Mouse (Mus musculus): ENCODE results near the gene Rac3. TPM values are rescaled to one million over a fixed set of nuclear protein-coding genes. Genes with fewer than 3 reads are reported as not detected.

The Rac3 gene
- polyA plus RNA-seq (2014; fragmentation: Illumina TruSeq; extraction: RNeasy Lipid Tissue Mini Kit (QIAGEN cat#74804); ENCODE audit: low read depth, low replicate concordance), result not detected

GRCm38 (mm10) chr11:120721124-120722066 lies at the start of gene Rac3:
TSS of gene Rac3 (plus strand) at chr11:120721470.

GRCm38 (mm10) chr11:120672687-120673593 lies 48.3 kb upstream of the Rac3 start, which contains the start of gene Aspscr1:
TSS of gene Aspscr1 (plus strand) at chr11:120672973.

GRCm38 (mm10) chr11:120713580-120714518 lies 7.4 kb upstream of the Rac3 start, which contains the start of the genes Cenpx and Lrrc45:
TSS of gene Cenpx (minus strand) at chr11:120713738.
TSS of gene Lrrc45 (plus strand) at chr11:120713925.

GRCm38 (mm10) chr11:120727169-120727527 lies 5.9 kb downstream of the Rac3 start, which contains the start of gene Dcxr:
TSS of gene Dcxr (minus strand) at chr11:120727281.

GRCm38 (mm10) chr11:120731858-120732680 lies 10.8 kb downstream of the Rac3 start, which contains the start of gene Cbr2:
TSS of gene Cbr2 (minus strand) at chr11:120732114.

GRCm38 (mm10) chr11:120762672-120763041 lies 41.4 kb downstream of the Rac3 start, which contains the start of gene Hmga1b:
TSS of gene Hmga1b (plus strand) at chr11:120762794.

Other genes with a start within 250 kb of the Rac3 start
- gene Mrpl12, start 236.9 kb upstream of the Rac3 start, polyA plus RNA-seq (2014; fragmentation: Illumina TruSeq; extraction: RNeasy Lipid Tissue Mini Kit (QIAGEN cat#74804); ENCODE audit: low read depth, low replicate concordance), result 8.1 TPM
- gene Slc25a10, start 229.6 kb upstream of the Rac3 start, polyA plus RNA-seq (2014; fragmentation: Illumina TruSeq; extraction: RNeasy Lipid Tissue Mini Kit (QIAGEN cat#74804); ENCODE audit: low read depth, low replicate concordance), result 5.5 TPM
- gene Gcgr, start 190.8 kb upstream of the Rac3 start, polyA plus RNA-seq (2014; fragmentation: Illumina TruSeq; extraction: RNeasy Lipid Tissue Mini Kit (QIAGEN cat#74804); ENCODE audit: low read depth, low replicate concordance), result 16.2 TPM
- 1.0 TPM for gene Mcrip1, start 171.7 kb upstream of the Rac3 start, polyA plus RNA-seq (2014; fragmentation: Illumina TruSeq; extraction: RNeasy Lipid Tissue Mini Kit (QIAGEN cat#74804); ENCODE audit: low read depth, low replicate concordance)
- gene Ppp1r27, start 170.3 kb upstream of the Rac3 start, polyA plus RNA-seq (2014; fragmentation: Illumina TruSeq; extraction: RNeasy Lipid Tissue Mini Kit (QIAGEN cat#74804); ENCODE audit: low read depth, low replicate concordance), result not detected
- gene P4hb, start 148.2 kb upstream of the Rac3 start, polyA plus RNA-seq (2014; fragmentation: Illumina TruSeq; extraction: RNeasy Lipid Tissue Mini Kit (QIAGEN cat#74804); ENCODE audit: low read depth, low replicate concordance), result 507 TPM
- 9.6 TPM for gene Arhgdia, start 139.8 kb upstream of the Rac3 start, polyA plus RNA-seq (2014; fragmentation: Illumina TruSeq; extraction: RNeasy Lipid Tissue Mini Kit (QIAGEN cat#74804); ENCODE audit: low read depth, low replicate concordance)
- gene Alyref, start 123.1 kb upstream of the Rac3 start, polyA plus RNA-seq (2014; fragmentation: Illumina TruSeq; extraction: RNeasy Lipid Tissue Mini Kit (QIAGEN cat#74804); ENCODE audit: low read depth, low replicate concordance), result 8.3 TPM
- gene Anapc11, start 123.0 kb upstream of the Rac3 start, polyA plus RNA-seq (2014; fragmentation: Illumina TruSeq; extraction: RNeasy Lipid Tissue Mini Kit (QIAGEN cat#74804); ENCODE audit: low read depth, low replicate concordance), result 5.2 TPM
- gene Npb, start 113.0 kb upstream of the Rac3 start, polyA plus RNA-seq (2014; fragmentation: Illumina TruSeq; extraction: RNeasy Lipid Tissue Mini Kit (QIAGEN cat#74804); ENCODE audit: low read depth, low replicate concordance), result not detected
- gene Pcyt2, start 103.5 kb upstream of the Rac3 start, polyA plus RNA-seq (2014; fragmentation: Illumina TruSeq; extraction: RNeasy Lipid Tissue Mini Kit (QIAGEN cat#74804); ENCODE audit: low read depth, low replicate concordance), result 110 TPM
- gene Sirt7, start 96.2 kb upstream of the Rac3 start, polyA plus RNA-seq (2014; fragmentation: Illumina TruSeq; extraction: RNeasy Lipid Tissue Mini Kit (QIAGEN cat#74804); ENCODE audit: low read depth, low replicate concordance), result 8.9 TPM
- 13.1 TPM for gene Mafg, start 87.9 kb upstream of the Rac3 start, polyA plus RNA-seq (2014; fragmentation: Illumina TruSeq; extraction: RNeasy Lipid Tissue Mini Kit (QIAGEN cat#74804); ENCODE audit: low read depth, low replicate concordance)
- gene Pycr1, start 77.7 kb upstream of the Rac3 start, polyA plus RNA-seq (2014; fragmentation: Illumina TruSeq; extraction: RNeasy Lipid Tissue Mini Kit (QIAGEN cat#74804); ENCODE audit: low read depth, low replicate concordance), result not detected
- gene Myadml2, start 73.3 kb upstream of the Rac3 start, polyA plus RNA-seq (2014; fragmentation: Illumina TruSeq; extraction: RNeasy Lipid Tissue Mini Kit (QIAGEN cat#74804); ENCODE audit: low read depth, low replicate concordance), result not detected
- gene Notum, start 60.3 kb upstream of the Rac3 start, polyA plus RNA-seq (2014; fragmentation: Illumina TruSeq; extraction: RNeasy Lipid Tissue Mini Kit (QIAGEN cat#74804); ENCODE audit: low read depth, low replicate concordance), result 1.4 TPM
- 5.6 TPM for gene Aspscr1, start 48.5 kb upstream of the Rac3 start, polyA plus RNA-seq (2014; fragmentation: Illumina TruSeq; extraction: RNeasy Lipid Tissue Mini Kit (QIAGEN cat#74804); ENCODE audit: low read depth, low replicate concordance)
- 4.1 TPM for gene Cenpx, start 7.7 kb upstream of the Rac3 start, polyA plus RNA-seq (2014; fragmentation: Illumina TruSeq; extraction: RNeasy Lipid Tissue Mini Kit (QIAGEN cat#74804); ENCODE audit: low read depth, low replicate concordance)
- 0.16 TPM for gene Lrrc45, start 7.5 kb upstream of the Rac3 start, polyA plus RNA-seq (2014; fragmentation: Illumina TruSeq; extraction: RNeasy Lipid Tissue Mini Kit (QIAGEN cat#74804); ENCODE audit: low read depth, low replicate concordance)
- 13.1 TPM for gene Dcxr, start 5.8 kb downstream of the Rac3 start, polyA plus RNA-seq (2014; fragmentation: Illumina TruSeq; extraction: RNeasy Lipid Tissue Mini Kit (QIAGEN cat#74804); ENCODE audit: low read depth, low replicate concordance)
- not detected for gene Cbr2, start 10.6 kb downstream of the Rac3 start, polyA plus RNA-seq (2014; fragmentation: Illumina TruSeq; extraction: RNeasy Lipid Tissue Mini Kit (QIAGEN cat#74804); ENCODE audit: low read depth, low replicate concordance)
- not detected for gene Hmga1b, start 41.3 kb downstream of the Rac3 start, polyA plus RNA-seq (2014; fragmentation: Illumina TruSeq; extraction: RNeasy Lipid Tissue Mini Kit (QIAGEN cat#74804); ENCODE audit: low read depth, low replicate concordance)
- gene Rfng, start 62.7 kb downstream of the Rac3 start, polyA plus RNA-seq (2014; fragmentation: Illumina TruSeq; extraction: RNeasy Lipid Tissue Mini Kit (QIAGEN cat#74804); ENCODE audit: low read depth, low replicate concordance), result 0.87 TPM
- 8.5 TPM for gene Gps1, start 62.8 kb downstream of the Rac3 start, polyA plus RNA-seq (2014; fragmentation: Illumina TruSeq; extraction: RNeasy Lipid Tissue Mini Kit (QIAGEN cat#74804); ENCODE audit: low read depth, low replicate concordance)
- 16.2 TPM for gene Dus1l, start 74.9 kb downstream of the Rac3 start, polyA plus RNA-seq (2014; fragmentation: Illumina TruSeq; extraction: RNeasy Lipid Tissue Mini Kit (QIAGEN cat#74804); ENCODE audit: low read depth, low replicate concordance)
- 6.6 TPM for gene Fasn, start 103.1 kb downstream of the Rac3 start, polyA plus RNA-seq (2014; fragmentation: Illumina TruSeq; extraction: RNeasy Lipid Tissue Mini Kit (QIAGEN cat#74804); ENCODE audit: low read depth, low replicate concordance)
- gene Ccdc57, start 211.4 kb downstream of the Rac3 start, polyA plus RNA-seq (2014; fragmentation: Illumina TruSeq; extraction: RNeasy Lipid Tissue Mini Kit (QIAGEN cat#74804); ENCODE audit: low read depth, low replicate concordance), result 0.50 TPM
- gene Slc16a3, start 227.0 kb downstream of the Rac3 start, polyA plus RNA-seq (2014; fragmentation: Illumina TruSeq; extraction: RNeasy Lipid Tissue Mini Kit (QIAGEN cat#74804); ENCODE audit: low read depth, low replicate concordance), result not detected

Data from liver, adult 10 weeks (tissue).